Mouse (Mus musculus): ENCODE results near the gene Cnot11. TPM values are rescaled to one million over a fixed set of nuclear protein-coding genes. Genes with fewer than 3 reads are reported as not detected.
"Not testable (repeated sequence)": the region's sequence is repeated elsewhere in the genome, so short reads cannot be mapped to it uniquely, and the experiment has no call there.

Cnot11 gene
- polyA plus RNA-seq, 2 experiments, result 23.8 to 30.6 TPM

GRCm38 (mm10) chr1:39579139-39579538 lies 44.3 kb downstream of the Cnot11 start:
- Histone ChIP-seq H3K27me3 (ENCODE audit: control insufficient read depth, insufficient read depth, low read length) (no peaks in the 10 kb centered on the region), H3K4me1 (ENCODE audit: control insufficient read depth, insufficient read depth, low read length) (peaks cover 19% of the 10 kb centered on the region), H3K9ac (ENCODE audit: low read depth, low read length, severe bottlenecking) (no peak overlapping the region), H3K4me2 (replicated peaks; ENCODE audit: low read depth, low read length, severe bottlenecking) (no peak overlapping the region), H3K36me3 (ENCODE audit: control insufficient read depth, insufficient read depth, low read length) (no peaks in the 10 kb centered on the region), H3K4me3 (replicated peaks; ENCODE audit: low read length) (no peak overlapping the region), H3K27ac (replicated peaks; ENCODE audit: low read depth, low read length) (no peak overlapping the region), H3K9me3 (ENCODE audit: control insufficient read depth, low read length) (no peaks in the 10 kb centered on the region)
- DNase-seq (ENCODE audit: low spot score) (no peak), ATAC-seq (ENCODE audit: low FRiP score, low read depth) (no peak)
- 77% methylated on average over 6 of the region's 6 CpGs for WGBS
- TF ChIP-seq POLR2A (IDR thresholded peaks at IDR 0.05; ENCODE audit: borderline replicate concordance, extremely low read depth, insufficient read depth, insufficient read length), result no peak

GRCm38 (mm10) chr1:39581215-39581614 lies 46.4 kb downstream of the Cnot11 start:
- TF ChIP-seq POLR2A (IDR thresholded peaks at IDR 0.05; ENCODE audit: borderline replicate concordance, extremely low read depth, insufficient read depth, insufficient read length), result no peak
- no peak overlapping the region for H3K9ac ChIP-seq (ENCODE audit: low read depth, low read length, severe bottlenecking)
- no peaks in the 10 kb centered on the region for H3K36me3 ChIP-seq (ENCODE audit: control insufficient read depth, insufficient read depth, low read length)
- H3K27me3 ChIP-seq (ENCODE audit: control insufficient read depth, insufficient read depth, low read length), result no peaks in the 10 kb centered on the region
- no peak for ATAC-seq (ENCODE audit: low FRiP score, low read depth)
- no peak overlapping the region for H3K4me3 ChIP-seq (replicated peaks; ENCODE audit: low read length)
- no peak overlapping the region for H3K4me2 ChIP-seq (replicated peaks; ENCODE audit: low read depth, low read length, severe bottlenecking)
- WGBS, result 78% methylated on average over 2 of the region's 3 CpGs
- no peak overlapping the region for H3K27ac ChIP-seq (replicated peaks; ENCODE audit: low read depth, low read length)
- no peak for DNase-seq (ENCODE audit: low spot score)
- no peaks in the 10 kb centered on the region for H3K9me3 ChIP-seq (ENCODE audit: control insufficient read depth, low read length)
- H3K4me1 ChIP-seq (ENCODE audit: control insufficient read depth, insufficient read depth, low read length), result 0 out of 2 replicates have a peak, but pooled peaks cover 2% of the 10 kb centered on the region

- no peak overlapping the region for H3K4me3 ChIP-seq (replicated peaks; ENCODE audit: low read length)
- DNase-seq (ENCODE audit: low spot score) (no peak), ATAC-seq (ENCODE audit: low FRiP score, low read depth) (no peak)
- no peak for TF ChIP-seq POLR2A (IDR thresholded peaks at IDR 0.05; ENCODE audit: borderline replicate concordance, extremely low read depth, insufficient read depth, insufficient read length)
- no peaks in the 10 kb centered on the region for H3K4me1 ChIP-seq (ENCODE audit: control insufficient read depth, insufficient read depth, low read length)
- H3K27ac ChIP-seq (replicated peaks; ENCODE audit: low read depth, low read length), result no peak overlapping the region
- 87% methylated on average over 9 of the region's 9 CpGs for WGBS
- H3K27me3 ChIP-seq (ENCODE audit: control insufficient read depth, insufficient read depth, low read length), result no peaks in the 10 kb centered on the region
- H3K36me3 ChIP-seq (ENCODE audit: control insufficient read depth, insufficient read depth, low read length), result no peaks in the 10 kb centered on the region
- H3K9ac ChIP-seq (ENCODE audit: low read depth, low read length, severe bottlenecking), result no peak overlapping the region
- no peaks in the 10 kb centered on the region for H3K9me3 ChIP-seq (ENCODE audit: control insufficient read depth, low read length)
- H3K4me2 ChIP-seq (replicated peaks; ENCODE audit: low read depth, low read length, severe bottlenecking), result no peak overlapping the region
Observed at GRCm38 (mm10) chr1:39583173-39583572, 48.4 kb downstream of the Cnot11 start.

- DNase-seq (ENCODE audit: low spot score), result no peak
- WGBS, result 59% methylated on average over 9 of the region's 9 CpGs
- Histone ChIP-seq H3K9ac (ENCODE audit: low read depth, low read length, severe bottlenecking) (no peak overlapping the region), H3K9me3 (ENCODE audit: control insufficient read depth, low read length) (no peaks in the 10 kb centered on the region), H3K27me3 (ENCODE audit: control insufficient read depth, insufficient read depth, low read length) (no peaks in the 10 kb centered on the region), H3K4me3 (replicated peaks; ENCODE audit: low read length) (no peak overlapping the region), H3K4me2 (replicated peaks; ENCODE audit: low read depth, low read length, severe bottlenecking) (no peak overlapping the region), H3K36me3 (ENCODE audit: control insufficient read depth, insufficient read depth, low read length) (no peaks in the 10 kb centered on the region), H3K27ac (replicated peaks; ENCODE audit: low read depth, low read length) (no peak overlapping the region), H3K4me1 (ENCODE audit: control insufficient read depth, insufficient read depth, low read length) (no peaks in the 10 kb centered on the region)
- no peak for TF ChIP-seq POLR2A (IDR thresholded peaks at IDR 0.05; ENCODE audit: borderline replicate concordance, extremely low read depth, insufficient read depth, insufficient read length)
- no peak for ATAC-seq (ENCODE audit: low FRiP score, low read depth)
Observed at GRCm38 (mm10) chr1:39585416-39585815, 50.6 kb downstream of the Cnot11 start.

GRCm38 (mm10) chr1:39590193-39590592 lies 55.4 kb downstream of the Cnot11 start:
- 64% methylated on average over 5 of the region's 5 CpGs for WGBS
- no peak for ATAC-seq (ENCODE audit: low FRiP score, low read depth)
- no peak overlapping the region for H3K9ac ChIP-seq (ENCODE audit: low read depth, low read length, severe bottlenecking)
- no peaks in the 10 kb centered on the region for H3K4me1 ChIP-seq (ENCODE audit: control insufficient read depth, insufficient read depth, low read length)
- no peak for DNase-seq (ENCODE audit: low spot score)
- no peak overlapping the region for H3K27ac ChIP-seq (replicated peaks; ENCODE audit: low read depth, low read length)
- no peak overlapping the region for H3K4me2 ChIP-seq (replicated peaks; ENCODE audit: low read depth, low read length, severe bottlenecking)
- no peaks in the 10 kb centered on the region for H3K27me3 ChIP-seq (ENCODE audit: control insufficient read depth, insufficient read depth, low read length)
- no peak overlapping the region for H3K4me3 ChIP-seq (replicated peaks; ENCODE audit: low read length)
- no peak for TF ChIP-seq POLR2A (IDR thresholded peaks at IDR 0.05; ENCODE audit: borderline replicate concordance, extremely low read depth, insufficient read depth, insufficient read length)
- H3K9me3 ChIP-seq (ENCODE audit: control insufficient read depth, low read length), result no peaks in the 10 kb centered on the region
- no peaks in the 10 kb centered on the region for H3K36me3 ChIP-seq (ENCODE audit: control insufficient read depth, insufficient read depth, low read length)

GRCm38 (mm10) chr1:39591557-39591956 lies 56.8 kb downstream of the Cnot11 start:
- not testable (repeated sequence) for H3K4me2 ChIP-seq (replicated peaks; ENCODE audit: low read depth, low read length, severe bottlenecking); DNase-seq (ENCODE audit: low spot score); H3K9ac ChIP-seq (ENCODE audit: low read depth, low read length, severe bottlenecking); H3K4me3 ChIP-seq (replicated peaks; ENCODE audit: low read length); H3K9me3 ChIP-seq (ENCODE audit: control insufficient read depth, low read length); H3K27ac ChIP-seq (replicated peaks; ENCODE audit: low read depth, low read length); H3K27me3 ChIP-seq (ENCODE audit: control insufficient read depth, insufficient read depth, low read length); H3K4me1 ChIP-seq (ENCODE audit: control insufficient read depth, insufficient read depth, low read length); H3K36me3 ChIP-seq (ENCODE audit: control insufficient read depth, insufficient read depth, low read length); ATAC-seq (ENCODE audit: low FRiP score, low read depth)
- 50% methylated on average over 1 of the region's 1 CpGs for WGBS

Data from limb, embryonic 14.5 days (tissue).